Mouse (Mus musculus) lung, postnatal 0 days (tissue): ENCODE data around the gene Fry.

Experiments used
- CTCF ChIP-seq: IDR thresholded peaks from 2 replicates; pipeline ENCODE4 v1.5.1; 2016; ENCODE audit warnings: antibody characterized with exemption, mild to moderate bottlenecking
- EP300 ChIP-seq: IDR thresholded peaks from 2 replicates; pipeline ENCODE4 v1.6.1; 2016; ENCODE audit warnings: antibody characterized with exemption, mild to moderate bottlenecking, control low read depth

DNA sequence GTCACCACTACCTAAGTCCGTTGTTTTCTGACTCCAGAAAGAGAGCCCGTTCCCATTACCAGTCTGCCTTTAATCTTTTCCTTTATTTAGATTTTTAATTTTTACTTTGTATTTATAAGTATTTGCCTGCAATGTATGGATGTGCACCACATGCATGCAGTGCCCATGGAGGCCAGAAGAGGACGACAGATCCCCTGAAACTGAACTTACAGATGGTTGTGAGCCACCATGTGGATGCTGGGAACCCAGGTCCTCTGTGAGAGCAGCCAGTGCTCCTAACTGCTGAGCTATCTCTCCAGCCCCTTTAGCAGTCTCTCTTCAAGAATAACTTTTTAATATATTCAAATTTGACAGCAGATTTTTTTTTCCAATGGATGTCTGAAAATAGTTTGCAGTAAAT, 223.7 kb downstream of the Fry start:
- TF ChIP-seq CTCF (no peak), EP300 (no peak)
